Mouse (Mus musculus): ENCODE data around the gene Gnaq.
A peak's percentile ranks its signal among the peaks of the same experiment; 100 is the strongest.
"Not testable (repeated sequence)": the region's sequence is repeated elsewhere in the genome, so short reads cannot be mapped to it uniquely, and the experiment has no call there.

Gene Gnaq

DNA sequence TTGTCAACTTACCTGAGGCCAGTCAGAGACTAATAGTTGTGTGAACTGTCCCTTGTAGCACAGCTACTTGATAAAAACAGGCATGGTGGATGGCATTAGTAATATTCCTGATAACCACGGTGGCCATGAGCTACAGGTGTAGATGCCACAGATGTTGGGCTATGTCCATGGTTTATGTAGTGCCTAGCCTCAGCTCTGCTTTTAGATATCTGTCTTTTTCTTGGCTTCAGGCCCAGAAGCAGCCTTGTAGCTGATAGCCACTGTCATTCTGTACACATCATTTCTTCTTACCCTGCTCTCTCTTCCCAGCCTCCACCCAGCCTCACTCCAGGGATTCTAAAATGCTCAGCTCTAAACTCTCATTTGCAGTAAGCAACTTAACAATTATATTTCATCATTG is 128.3 kb downstream of the Gnaq start:
- no peak for DNase-seq

DNA sequence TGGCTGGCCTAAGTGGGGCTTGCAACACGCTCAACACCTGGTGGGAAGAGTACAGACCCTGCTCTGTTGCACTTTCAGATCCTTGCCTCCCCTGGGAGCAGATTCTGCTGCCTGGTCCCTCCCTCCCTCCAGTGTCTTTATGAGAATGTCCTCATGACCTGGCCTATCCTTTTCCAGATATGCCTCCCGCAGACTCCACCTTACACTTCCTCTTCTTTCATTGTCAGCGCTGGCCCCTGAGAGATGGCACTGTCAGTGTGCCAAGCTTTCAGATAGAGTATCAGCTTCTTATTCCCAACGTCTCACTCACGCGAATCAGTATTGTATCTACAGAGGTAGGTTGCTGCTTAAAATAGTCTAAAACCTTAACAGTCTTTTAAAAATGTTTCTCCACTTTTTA is 129.0 kb downstream of the Gnaq start:
- DNase-seq: peak; percentile 19

DNA sequence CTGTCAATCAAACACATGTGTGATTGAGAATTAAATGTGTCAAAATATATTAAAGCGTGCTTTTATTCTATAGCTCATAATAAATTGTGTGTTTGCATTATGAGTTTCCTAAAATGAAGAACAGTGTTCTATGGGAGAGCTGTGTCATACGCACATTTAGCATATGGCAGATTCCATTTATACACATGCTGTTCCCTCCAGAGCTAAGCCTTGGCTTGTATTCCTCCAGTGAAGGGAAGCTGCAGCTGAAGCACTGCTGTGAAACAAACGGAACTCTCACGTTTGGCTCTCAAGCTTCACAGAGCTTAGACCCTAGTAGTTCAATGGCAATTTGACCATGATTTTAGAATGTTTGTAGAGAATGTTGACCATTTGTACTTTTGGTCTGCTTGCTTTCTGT is 129.7 kb downstream of the Gnaq start:
- DNase-seq: no peak

DNA sequence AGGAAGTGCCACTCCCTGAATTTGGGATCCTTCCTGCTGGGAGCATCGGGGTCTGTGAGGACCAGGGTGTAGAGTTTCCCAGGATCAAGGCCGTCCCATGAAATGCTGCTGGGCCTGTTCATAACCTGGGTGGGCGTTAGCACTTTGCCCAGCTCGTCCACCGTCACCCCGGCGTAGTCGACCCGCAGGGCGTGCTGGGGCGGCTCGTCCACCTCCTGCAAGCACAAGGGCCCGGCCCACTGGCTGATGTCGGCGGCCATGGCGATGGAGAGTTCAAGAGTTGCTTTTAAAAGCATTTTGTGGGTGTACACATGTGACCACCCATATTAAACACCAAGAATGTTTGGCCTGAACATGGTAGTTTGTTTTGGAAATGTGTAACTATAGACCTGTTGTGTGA is 134.7 kb downstream of the Gnaq start:
- DNase-seq: not testable (repeated sequence)

DNA sequence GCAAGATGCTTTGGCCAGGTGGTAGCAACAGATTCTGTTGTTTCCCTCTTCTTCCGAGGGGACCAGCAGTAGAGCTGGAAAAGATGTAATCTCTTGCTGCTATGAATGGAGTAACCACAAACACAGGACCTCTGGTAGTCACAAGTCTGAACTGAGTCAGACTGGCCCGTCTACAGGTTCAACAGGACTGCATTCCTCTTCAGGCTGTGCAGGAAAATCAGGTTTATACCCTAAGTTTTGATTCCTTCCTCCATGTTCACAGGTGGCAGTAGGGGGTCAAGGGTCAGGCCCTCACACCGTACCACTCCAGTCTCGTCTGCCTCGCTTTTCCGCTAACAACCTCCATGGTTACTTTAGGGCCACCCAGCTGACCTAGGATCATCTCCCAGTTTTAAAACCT is 137.6 kb downstream of the Gnaq start:
- no peak for DNase-seq

DNA sequence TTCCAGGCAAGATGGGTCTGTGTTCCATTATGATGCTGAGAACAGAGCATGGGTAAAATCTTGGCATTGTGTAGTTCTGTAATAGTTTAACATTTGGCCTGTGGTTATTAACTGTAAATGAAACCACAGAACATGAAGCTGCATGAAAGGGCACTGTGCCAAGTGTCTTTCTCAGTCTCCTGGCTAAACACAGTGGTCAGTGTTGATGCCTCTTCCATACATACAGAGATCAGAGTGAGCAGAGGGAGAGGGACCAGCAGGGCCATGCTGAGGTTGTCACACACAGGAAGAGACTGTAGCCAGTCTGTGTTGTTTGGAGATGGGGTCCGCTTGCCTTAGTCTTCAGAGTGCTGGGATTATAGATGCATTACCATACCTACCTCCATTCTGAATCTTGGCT is 138.4 kb downstream of the Gnaq start:
- DNase-seq: no peak

DNA sequence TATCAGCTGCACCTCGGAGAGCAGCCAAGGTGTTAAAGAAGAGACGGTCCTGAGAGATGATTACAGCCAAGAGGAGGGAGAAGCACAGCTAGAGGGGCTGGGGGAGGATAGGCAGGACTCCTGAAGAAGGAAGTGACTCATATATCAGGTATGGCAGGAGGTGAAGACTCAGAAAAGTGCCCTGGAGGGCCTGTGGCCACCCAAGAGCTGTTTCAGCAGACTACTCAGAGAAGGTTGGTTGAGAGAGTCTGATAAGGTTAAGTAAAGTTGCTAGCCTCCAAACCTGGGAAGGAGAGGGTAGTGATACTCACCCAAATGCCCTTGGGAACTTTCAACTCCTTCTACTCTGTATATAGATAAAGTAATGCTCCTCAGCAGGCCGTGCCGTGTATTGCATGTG is 140.4 kb downstream of the Gnaq start:
- DNase-seq: no peak

DNA sequence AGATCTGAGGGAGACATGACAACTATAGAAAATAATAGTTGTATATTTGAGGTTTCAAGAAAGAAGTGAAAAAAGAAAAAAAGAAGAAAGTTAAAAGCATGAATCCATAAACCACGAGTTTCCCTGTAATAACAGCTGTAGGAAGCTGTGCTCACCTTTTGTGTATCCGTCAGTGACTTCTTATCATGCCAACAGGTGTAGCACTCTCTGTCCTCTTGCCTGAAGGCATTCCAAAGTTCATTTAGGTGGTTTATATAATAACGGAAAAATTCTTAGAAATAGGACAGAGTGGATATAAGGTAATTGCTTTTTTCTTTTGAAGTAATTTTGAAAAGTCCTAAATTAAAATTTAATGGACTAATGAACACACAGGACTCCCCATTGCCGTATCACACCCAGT is 147.6 kb downstream of the Gnaq start:
- DNase-seq: no peak

DNA sequence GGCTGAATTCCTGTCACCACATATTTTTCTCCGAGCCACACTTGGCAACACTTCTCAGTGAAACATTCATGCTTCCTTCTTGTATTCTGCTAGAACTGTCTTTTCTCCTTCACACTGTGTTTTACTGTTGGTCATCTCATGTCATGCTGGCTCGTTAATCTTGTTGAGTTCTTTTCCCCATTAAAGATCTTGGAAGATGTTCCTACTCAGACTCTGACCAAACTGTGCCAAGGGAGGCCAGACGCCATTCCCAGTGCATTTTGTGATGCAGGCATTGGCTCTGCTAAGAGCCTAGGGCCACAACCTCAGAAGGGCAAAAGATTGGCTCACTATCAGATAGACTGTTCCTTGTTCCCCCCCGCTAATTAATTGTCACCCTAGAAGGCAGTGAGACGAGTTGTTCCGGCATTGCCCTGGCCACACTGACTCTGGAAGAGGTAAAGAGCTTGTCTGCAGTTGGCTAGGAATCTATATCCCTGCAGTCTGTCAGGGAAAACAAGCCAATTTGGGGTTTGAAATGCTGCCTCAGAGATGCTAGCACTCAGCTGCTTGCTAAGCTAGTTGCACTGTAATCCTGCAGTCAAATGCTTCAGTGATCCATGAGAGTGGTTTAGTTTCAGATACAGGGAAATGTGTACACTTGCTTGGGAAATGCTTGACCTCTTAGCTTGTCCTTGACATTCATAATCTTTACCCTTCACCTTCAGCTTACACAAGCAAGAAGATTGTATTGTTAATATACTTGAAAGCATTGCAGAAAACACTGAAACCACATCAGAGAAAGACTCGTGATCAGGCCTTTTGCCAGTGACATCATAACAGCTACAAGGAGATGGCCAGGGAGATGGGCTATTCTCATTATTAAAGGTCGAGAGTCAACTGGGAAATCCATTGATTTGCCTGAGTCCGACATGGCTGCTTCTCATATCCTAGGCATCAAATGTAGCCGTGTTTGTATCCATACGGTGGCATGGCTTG is 152.7 kb downstream of the Gnaq start:
- DNase-seq: no peak

DNA sequence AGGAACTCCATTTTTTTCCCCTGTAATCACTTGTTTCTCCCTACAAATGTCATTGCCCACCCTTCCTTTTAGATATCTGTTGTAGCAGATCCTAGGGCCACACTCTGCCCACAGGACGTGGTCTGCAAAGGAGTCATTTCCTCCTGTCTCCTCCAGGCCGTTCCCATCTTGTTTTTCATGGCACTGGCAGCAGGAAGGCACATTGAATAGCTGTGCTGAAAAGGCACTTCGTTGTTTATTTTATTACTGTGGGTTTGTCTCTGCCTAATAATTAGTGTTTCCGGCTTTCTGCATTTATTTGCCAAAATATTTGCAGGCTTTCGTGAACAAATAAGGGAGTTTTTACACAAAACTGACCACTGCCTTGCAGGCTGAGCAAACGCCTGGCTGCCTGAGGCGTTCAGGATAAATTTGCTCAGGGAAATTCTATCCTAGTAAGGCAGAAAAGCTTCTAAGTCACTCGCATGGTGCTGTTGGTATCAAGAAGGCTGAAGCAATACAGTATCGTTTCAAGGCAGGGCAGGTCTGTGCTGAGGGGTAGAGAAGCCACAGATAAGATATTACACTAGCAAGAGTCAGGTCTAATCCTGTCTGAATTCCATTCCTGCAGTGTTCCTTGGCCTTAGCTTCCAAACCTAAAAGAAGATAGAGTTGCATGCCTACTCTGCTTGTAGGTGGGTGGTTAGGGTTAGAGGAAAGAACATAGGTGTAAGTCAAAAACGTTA is 154.0 kb downstream of the Gnaq start:
- DNase-seq: peak; percentile 56

DNA sequence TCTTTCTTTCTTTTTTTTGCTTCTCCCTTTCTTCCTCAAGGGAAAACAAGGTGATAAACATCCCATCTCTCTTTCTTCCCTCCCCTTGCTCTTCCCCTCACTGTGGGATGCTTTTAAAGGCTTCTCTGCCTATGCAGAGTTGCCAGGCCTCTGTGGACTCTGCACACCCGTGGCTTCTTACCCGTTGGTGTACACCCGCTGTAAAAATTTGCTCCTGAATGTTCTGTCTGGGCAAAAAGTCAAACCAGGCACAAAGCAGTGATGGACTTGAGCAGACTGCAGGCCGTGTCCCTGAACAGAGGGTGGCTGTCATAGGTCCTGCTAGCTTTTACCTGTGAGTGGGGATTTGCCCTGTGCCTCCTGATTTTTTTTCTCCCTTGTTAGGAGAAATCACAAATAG is 154.7 kb downstream of the Gnaq start:
- no peak for DNase-seq

DNA sequence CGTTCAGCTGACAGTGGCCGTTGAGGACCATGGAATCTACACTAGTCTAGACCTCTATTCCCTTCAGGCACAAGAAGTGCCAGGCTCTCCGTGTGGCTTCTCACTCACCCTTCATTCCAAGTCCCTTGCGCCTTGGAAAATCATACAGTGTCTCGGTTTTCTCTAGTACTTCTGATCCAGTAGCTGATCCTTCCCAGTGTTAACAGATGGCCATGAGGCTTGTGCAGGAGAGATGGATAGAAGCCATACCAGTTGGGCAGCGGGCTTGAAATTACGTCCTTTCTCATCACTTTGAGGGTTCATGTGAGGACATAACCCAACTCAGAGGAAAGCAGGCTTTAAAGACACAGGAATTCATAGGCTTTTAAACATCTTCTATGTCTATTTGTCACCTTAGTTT is 155.3 kb downstream of the Gnaq start:
- DNase-seq: no peak

DNA sequence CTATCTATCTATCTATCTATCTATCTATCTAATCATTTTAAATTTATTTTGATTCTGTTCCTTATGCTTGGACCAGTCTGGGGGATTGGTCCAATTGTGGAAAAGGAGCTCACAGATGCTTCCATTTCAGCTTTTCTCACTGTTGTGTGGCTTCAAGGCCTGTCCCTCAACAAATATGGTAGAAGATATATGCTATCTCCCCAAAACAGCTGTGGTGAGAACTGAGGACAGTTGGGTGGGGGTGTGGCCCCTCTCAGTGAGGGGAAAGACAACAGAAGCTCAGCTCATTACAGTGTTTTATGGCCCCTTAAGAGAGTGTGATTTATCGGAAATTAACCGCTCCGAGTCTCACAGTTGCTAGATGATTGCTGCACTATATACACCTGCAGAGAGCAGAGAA is 158.5 kb downstream of the Gnaq start:
- DNase-seq: no peak

DNA sequence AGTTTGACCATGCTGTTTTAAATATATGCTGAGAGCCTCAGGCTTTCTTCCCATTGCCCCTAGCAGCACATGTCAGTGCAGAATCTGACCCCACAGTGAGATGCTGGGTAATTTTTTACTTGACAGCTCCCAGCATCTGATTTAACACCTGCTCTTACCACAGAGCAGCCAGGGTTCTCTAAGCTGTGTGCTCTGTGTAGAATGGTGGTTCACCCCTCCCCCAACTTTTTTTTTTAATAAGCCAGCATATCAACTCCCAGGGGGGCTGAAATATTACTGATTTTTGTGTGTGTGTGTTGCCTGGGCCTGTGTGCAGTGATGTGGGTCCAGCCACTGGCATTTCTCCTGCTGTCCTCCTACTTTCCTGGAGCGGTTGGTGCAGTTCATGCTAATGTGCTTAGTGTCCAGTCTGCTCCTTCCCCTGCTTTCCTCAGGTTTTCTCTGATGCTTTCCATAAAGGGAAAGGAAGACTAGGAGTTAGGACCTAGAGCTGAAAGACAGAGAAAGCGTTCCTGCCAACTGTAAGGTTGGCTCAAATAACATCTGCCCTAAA is 159.5 kb downstream of the Gnaq start:
- DNase-seq: no peak

DNA sequence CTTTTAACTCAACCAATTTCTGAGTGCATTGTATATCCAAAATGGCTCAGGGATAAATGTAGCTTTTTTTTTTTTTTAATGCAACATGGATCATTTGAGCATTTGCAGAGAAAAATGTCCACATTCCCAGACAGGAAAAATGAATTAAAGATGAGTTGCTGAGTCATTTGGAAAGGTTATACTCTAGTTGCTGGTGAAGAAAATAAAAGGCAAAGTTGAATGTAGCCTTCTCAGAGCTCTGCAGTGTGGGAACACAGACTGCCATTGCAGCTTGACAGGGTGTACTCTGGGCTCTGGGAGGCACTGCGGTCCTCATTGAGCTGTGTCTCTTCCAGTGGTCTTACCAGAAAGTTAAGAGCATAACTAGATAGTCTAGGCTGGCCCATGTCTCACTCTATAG is 160.3 kb downstream of the Gnaq start:
- DNase-seq: no peak

DNA sequence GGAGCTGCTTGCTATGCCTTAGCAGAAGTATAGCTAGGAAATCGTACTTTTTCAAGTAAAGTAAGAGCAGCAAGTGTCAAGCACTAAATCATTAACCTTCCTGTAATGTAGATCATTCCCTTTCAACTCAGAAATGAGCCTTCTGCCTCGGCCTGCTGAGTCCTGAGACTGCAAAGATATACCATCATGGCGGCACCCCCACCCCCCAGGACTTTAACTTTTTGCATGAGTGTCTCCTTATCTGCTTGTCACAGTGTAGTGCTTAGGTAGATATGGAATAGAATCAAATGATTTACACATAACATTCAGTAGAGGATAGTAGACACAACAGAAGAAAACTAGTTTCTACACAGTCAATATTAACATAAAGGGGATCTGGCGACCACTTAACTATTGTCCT is 167.8 kb downstream of the Gnaq start:
- no peak for DNase-seq

DNA sequence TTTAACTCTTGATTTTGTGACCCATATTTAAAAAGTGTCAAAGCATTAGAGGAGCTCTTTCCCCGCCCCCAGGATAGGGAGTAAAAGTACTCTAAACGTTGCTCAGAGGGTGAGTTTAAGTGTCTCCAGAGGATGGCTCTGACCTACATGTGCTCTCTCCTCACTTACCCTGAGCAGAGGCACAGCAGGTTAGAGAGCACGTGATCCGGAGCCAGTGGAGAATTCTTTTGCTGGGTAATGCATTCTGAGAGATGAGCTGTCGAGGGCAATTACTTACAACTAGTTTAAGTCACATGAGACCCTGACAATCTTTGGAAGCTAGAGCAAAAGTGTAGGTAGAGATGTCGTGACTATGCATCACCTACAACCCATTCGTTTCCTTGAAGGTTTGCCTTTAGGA is 168.7 kb downstream of the Gnaq start:
- no peak for DNase-seq

DNA sequence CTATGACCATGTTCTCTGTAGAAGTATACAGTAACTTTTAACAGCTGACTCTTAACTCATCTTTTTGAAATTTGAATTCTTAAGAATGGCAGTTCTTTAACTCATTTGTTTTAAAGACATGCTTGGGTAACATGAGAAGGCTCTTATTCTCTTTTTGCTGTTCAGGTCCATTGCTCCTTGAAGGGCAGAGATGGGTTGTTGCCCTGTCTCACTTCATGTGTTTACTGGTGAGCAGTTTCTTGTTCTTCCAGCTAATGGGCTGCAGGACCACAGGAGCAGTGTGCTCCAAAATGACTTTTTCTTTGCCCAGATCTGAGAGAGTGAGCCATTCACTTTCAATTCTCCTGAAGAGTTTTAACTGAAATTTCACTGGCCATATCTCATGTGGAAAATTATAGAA is 176.4 kb downstream of the Gnaq start:
- no peak for DNase-seq

DNA sequence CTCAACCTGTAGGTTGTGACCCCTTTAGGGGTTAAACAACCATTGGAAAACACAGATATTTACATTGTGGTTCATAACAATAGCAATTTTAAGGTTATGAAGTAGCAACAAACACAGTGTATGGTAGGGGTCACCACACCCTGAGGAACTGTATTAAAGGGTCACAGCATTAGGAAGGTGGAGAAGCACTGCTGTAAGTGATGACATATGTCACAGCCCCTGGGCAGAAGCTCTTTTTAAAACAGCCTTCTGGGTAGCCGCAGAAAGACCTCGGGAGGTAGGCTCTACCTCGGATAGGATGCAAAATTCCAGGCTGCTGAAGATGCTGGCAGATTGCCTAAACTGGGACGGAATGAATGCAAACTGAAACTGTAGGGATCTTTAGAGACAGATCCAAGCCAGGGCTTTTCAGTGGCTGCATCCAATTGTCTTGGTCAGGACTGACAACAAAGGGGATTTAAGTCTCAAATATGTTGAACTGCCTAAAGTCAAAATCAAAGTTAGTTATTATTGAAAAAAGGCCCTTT is 181.7 kb downstream of the Gnaq start:
- no peak for DNase-seq

DNA sequence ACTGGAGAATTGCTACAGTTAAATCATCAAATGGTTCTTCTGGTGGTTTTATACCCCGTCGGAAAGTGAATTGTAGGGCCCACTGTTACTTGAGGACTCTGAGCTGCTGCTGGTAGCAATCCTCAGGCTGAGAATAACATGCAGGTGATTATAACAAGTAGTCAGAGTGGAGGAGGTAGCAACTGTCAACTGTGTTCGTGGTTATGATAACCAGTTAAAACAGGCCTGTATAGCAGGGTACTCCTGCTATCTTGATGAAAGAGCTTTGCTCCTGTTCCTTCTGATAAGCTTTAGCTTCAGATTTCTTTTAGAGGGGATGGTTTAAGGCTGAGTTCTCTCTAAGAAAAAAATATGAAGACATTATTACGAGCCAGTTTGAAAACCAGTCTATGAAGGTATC is 182.9 kb downstream of the Gnaq start:
- DNase-seq: no peak

DNA sequence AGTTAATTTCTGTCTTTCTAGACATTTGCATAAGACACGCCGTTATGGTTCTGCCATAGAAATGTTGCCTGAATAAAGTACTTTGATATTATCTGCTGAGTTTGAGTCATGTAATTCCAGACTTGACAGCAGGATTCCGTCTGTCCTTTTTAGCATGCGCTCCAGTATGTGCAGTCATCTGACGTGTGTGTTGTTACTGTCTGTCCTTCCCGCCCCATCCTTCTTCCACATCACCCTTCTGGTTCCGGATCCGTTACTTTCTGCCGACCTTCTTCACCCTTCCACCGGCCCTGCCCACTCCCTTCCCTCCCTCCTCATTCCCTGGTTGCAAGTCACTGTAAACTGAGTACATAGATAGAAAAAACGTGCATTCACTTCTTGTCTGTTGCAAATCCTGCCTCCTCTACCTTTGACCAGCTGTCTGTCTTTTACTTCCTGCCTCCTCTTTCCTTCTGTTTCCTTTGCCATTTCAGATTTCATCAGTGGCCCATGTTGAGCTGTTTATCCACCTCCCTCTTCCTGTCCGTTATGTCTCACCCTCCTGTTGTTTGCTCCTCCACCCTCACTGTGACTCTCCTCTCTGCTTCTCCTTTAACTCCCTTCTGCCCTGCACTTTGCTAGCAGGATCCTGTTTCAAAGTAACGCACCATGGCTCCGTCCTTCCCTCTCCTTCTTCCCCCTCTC is 185.6 kb downstream of the Gnaq start:
- DNase-seq: no peak

DNA sequence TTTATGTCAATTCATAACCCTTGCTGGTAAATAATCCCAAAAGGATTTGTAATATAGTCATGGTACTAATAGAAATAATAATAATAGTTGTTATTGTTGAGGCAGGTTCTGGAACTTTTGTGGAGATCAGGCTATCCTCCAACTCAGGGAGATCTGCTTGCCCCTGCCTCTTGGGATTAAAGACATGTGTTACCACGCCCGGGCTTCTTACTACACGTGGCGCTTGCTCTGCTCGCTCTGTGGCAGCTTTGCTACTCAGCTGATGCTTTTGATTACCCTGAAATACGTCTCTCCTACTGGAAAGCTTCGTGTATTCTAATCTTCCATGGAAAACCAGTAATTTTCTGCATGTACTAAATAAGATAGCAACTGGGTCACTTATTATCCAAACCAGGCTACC is 187.4 kb downstream of the Gnaq start:
- no peak for DNase-seq

DNA sequence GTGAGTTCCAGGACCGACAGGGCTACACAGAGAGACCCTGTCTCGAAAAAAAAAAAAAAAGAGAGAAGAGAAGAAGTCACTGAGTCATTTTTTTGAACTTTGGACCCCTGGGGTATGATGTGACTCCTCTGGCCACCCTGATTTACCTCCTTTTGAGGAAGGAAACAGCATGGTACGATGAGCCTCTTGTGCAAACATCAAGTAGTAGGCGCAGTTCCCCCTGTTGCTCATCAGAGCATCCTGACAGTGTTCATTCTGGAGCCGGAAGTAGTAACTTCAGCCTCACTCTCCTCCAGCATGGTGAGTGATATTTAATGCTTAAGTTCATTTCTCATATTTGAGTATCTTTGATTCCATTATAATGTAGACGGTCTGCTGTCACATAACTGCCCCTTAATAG is 190.4 kb downstream of the Gnaq start:
- DNase-seq: no peak
